Mouse (Mus musculus): Measurements from ENCODE around the gene Adamts20.
"Not testable (repeated sequence)": the region's sequence is repeated elsewhere in the genome, so short reads cannot be mapped to it uniquely, and the experiment has no call there.

GRCm38 (mm10) chr15:94488028-94488427 lies 22.8 kb upstream of the Adamts20 start:
- not testable (repeated sequence) for TF ChIP-seq ELF1 (IDR thresholded peaks at IDR 0.05; ENCODE audit: low read depth, low read length); CTCF (IDR thresholded peaks at IDR 0.05 in 2 of 3, conservative IDR thresholded peaks at IDR 0.05 in 1 of 3; ENCODE audit: control insufficient read depth in 1 of 3, insufficient read depth in 1 of 3, low read depth in 2 of 3, low read length in 3 of 3, poor library complexity in 1 of 3, severe bottlenecking in 1 of 3); NELFE (IDR thresholded peaks at IDR 0.05; ENCODE audit: low read depth, low read length); POLR2AphosphoS5 (IDR thresholded peaks at IDR 0.05; ENCODE audit: borderline replicate concordance, low read depth, low read length); MYB (IDR thresholded peaks at IDR 0.05; ENCODE audit: low read depth, low read length); GABPA (IDR thresholded peaks at IDR 0.05; ENCODE audit: low read depth, low read length); POLR2A (IDR thresholded peaks at IDR 0.05; ENCODE audit: control insufficient read depth in 1 of 2, insufficient read depth in 1 of 2, low read depth in 1 of 2, low read length in 2 of 2, poor library complexity in 1 of 2); MAFK (IDR thresholded peaks at IDR 0.05; ENCODE audit: borderline replicate concordance, low read depth, low read length); ZC3H11A (IDR thresholded peaks at IDR 0.05; ENCODE audit: low read depth, low read length); USF1 (IDR thresholded peaks at IDR 0.05; ENCODE audit: low read depth, low read length); USF2 (IDR thresholded peaks at IDR 0.05; ENCODE audit: borderline replicate concordance in 1 of 2, insufficient read depth in 1 of 2, low read depth in 1 of 2, low read length in 2 of 2)
- TF ChIP-seq EP300 (IDR thresholded peaks at IDR 0.05; ENCODE audit: low read depth in 1 of 2, low read length in 2 of 2) = peak; percentile 72 to 78

Measured in MEL (cell line).